Mouse (Mus musculus): ENCODE data around the gene Ptprcap. TPM values are rescaled to one million over a fixed set of nuclear protein-coding genes. Genes with fewer than 3 reads are reported as not detected.
A peak's percentile ranks its signal among the peaks of the same experiment; 100 is the strongest.

Ptprcap gene
- polyA plus RNA-seq, 1 experiment from 2014 or later, result 5.1 TPM

DNA sequence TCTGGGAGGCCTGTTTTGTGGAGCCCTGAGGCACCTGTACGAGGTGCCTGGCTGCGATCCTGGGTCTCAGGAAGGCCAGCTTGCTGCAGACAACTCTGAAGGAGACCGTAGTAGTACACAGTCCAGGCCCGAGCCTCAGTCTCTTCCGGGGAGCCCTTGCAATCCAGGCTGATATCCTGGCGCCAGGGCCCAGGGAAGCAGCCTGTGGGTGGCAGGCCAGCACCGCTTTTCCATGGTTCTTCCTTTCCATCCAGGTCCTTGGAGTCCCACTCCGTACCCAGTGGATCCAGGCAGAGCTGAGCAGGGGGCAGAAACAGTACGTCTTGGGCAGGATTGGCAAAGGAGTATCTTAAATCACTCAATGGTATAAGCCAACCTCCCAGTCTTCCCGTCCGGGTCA is 19.5 kb downstream of the Ptprcap start:
- no peaks in the 10 kb centered on the region for H3K27me3 ChIP-seq (replicated peaks; ENCODE audit: control insufficient read depth, insufficient read depth, low read length)
- no peaks in the 10 kb centered on the region for H3K36me3 ChIP-seq (ENCODE audit: control insufficient read depth, insufficient read depth, low read length)
- peaks cover 16% of the 10 kb centered on the region for H3K4me1 ChIP-seq (ENCODE audit: control insufficient read depth, insufficient read depth, low read length)
- WGBS, result 56% methylated on average over 7 of the region's 11 CpGs
- no peak overlapping the region for H3K4me3 ChIP-seq (ENCODE audit: low read depth, low read length)
- ATAC-seq (ENCODE audit: low read depth) (no peak), DNase-seq (ENCODE audit: low spot score) (no peak)
- no peak overlapping the region for H3K4me2 ChIP-seq (ENCODE audit: low read depth, low read length)
- no peak overlapping the region for H3K27ac ChIP-seq (replicated peaks; ENCODE audit: low read depth, low read length)
- no peaks in the 10 kb centered on the region for H3K9me3 ChIP-seq (ENCODE audit: control insufficient read depth, low read length)
- H3K9ac ChIP-seq (ENCODE audit: low read depth, low read length), result peak overlapping the region; percentile 25; the same call in 1 of the 2 replicates

DNA sequence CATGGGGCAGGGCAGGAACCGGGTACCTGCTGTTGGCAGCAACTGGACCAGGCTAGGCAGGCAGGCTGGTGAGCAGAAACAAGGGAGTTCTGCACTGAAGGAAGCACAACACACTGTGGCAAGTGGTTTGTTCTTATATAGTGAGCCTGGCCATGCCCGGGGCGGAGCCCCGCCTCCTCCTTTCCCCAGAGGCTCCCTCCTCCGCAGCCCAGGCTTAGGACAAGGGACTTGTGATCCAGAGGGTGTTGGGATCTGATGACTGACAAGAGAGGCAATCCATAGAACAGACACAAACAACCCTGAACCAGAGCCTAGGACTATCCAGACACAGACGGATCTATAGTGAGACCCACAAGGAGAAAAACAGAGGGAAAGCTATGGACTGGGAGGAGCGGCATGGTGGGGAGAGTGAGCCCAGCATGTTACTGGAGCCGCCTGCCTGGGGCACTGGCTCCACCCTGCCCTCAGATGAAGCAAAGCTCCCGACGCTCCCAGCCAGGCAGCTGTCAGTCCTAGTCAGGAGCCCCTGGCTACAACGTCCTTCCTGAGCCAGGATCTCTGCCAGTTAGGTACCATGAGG is 22.1 kb downstream of the Ptprcap start, which contains the start of gene Carns1:
TSS of gene Carns1 (minus strand) at position 112 of the 580 bp plus-strand sequence.
- H3K9me3 ChIP-seq (ENCODE audit: control insufficient read depth, low read length), result no peaks in the 10 kb centered on the region
- H3K4me2 ChIP-seq (ENCODE audit: low read depth, low read length), result peak within 1 kb of the TSS; percentile 42
- H3K4me1 ChIP-seq (ENCODE audit: control insufficient read depth, insufficient read depth, low read length), result peaks cover 8% of the 10 kb centered on the region; the same call in 1 of the 2 replicates
- H3K9ac ChIP-seq (ENCODE audit: low read depth, low read length), result peak within 1 kb of the TSS; percentile 5; the same call in 1 of the 2 replicates
- H3K36me3 ChIP-seq (ENCODE audit: control insufficient read depth, insufficient read depth, low read length), result no peaks in the 10 kb centered on the region
- peak; percentile 69 for ATAC-seq (ENCODE audit: low read depth)
- no peak within 1 kb of the TSS for H3K27ac ChIP-seq (replicated peaks; ENCODE audit: low read depth, low read length)
- DNase-seq (ENCODE audit: low spot score), result peak; percentile 53
- H3K27me3 ChIP-seq (replicated peaks; ENCODE audit: control insufficient read depth, insufficient read depth, low read length), result no peaks in the 10 kb centered on the region
- H3K4me3 ChIP-seq (ENCODE audit: low read depth, low read length), result no peak within 1 kb of the TSS
- WGBS, result 3% methylated on average over 10 of the region's 11 CpGs

DNA sequence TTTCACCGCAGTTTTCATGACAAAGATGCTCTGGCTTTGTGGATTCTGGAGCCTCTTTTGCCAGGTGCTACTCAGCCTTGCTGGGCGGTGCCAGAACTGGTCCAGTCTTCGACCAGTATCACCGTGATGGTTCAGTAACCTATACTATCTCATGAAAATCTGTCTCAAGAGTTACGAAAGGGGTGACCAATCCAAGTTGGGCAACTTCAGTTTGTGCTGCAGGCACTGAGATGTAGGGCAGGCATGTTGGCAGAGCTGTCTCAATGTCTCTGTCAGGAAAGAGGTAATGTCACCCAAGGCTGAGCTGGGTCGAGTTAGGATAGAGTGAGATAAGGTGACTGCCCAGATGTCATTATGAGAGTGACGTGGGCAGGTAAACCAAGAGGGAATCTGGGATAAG is 27.0 kb downstream of the Ptprcap start:
- WGBS, result 87% methylated on average over 7 of the region's 7 CpGs

DNA sequence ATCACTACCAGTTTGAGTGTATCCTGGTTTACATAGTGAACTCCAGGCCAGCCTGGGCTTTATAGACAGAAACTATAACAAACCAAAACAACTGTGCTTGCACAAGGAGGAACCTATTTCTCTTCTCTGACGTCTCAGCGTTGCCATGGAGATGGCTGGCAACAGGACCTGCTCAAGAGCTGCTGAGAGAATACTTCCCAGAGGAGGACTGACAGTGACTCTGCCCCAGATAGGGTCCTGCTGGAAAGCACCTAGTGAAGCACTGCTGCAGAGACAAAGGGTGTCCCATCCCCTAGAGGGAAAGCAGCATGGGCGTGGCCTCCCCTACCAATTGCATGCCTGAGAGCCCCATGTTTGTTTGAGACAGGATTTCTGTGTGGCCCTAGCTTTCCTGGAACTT is 28.5 kb downstream of the Ptprcap start:
- WGBS, result 54% methylated on average over 3 of the region's 3 CpGs
- H3K9me3 ChIP-seq (ENCODE audit: control insufficient read depth, low read length), result no peaks in the 10 kb centered on the region

More for the DNA sequence above, 27.0 kb downstream of the Ptprcap start:
- Histone ChIP-seq H3K4me3 (ENCODE audit: low read depth, low read length) (no peak overlapping the region), H3K9ac (ENCODE audit: low read depth, low read length) (no peak overlapping the region), H3K36me3 (ENCODE audit: control insufficient read depth, insufficient read depth, low read length) (no peaks in the 10 kb centered on the region), H3K4me1 (ENCODE audit: control insufficient read depth, insufficient read depth, low read length) (peaks cover 8% of the 10 kb centered on the region; the same call in 1 of the 2 replicates), H3K27me3 (replicated peaks; ENCODE audit: control insufficient read depth, insufficient read depth, low read length) (no peaks in the 10 kb centered on the region), H3K27ac (replicated peaks; ENCODE audit: low read depth, low read length) (no peak overlapping the region), H3K4me2 (ENCODE audit: low read depth, low read length) (no peak overlapping the region), H3K9me3 (ENCODE audit: control insufficient read depth, low read length) (no peaks in the 10 kb centered on the region)
- no peak for ATAC-seq (ENCODE audit: low read depth)
- DNase-seq (ENCODE audit: low spot score), result no peak

DNA sequence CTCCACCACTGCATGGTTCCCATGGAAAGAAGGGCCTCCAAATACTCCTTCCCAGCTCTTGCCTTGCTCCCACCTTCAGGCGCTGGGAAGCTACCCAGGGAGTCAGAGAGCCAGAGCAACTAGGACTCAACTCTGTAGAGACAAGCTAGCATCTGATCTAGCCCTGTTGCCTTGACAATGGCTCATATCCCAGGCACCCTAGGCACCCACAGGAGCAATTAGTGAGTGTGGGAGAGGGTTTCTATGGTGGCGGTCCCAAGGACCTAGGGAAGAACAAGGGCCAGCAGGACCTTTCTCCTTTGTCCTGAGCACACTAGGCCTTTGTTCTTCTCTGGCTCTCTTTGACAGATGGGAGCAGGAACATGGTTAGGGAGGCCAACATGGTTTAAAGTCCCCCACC is 30.3 kb downstream of the Ptprcap start:
- Histone ChIP-seq H3K27me3 (replicated peaks; ENCODE audit: control insufficient read depth, insufficient read depth, low read length) (no peaks in the 10 kb centered on the region), H3K27ac (replicated peaks; ENCODE audit: low read depth, low read length) (no peak overlapping the region), H3K4me2 (ENCODE audit: low read depth, low read length) (no peak overlapping the region), H3K4me3 (ENCODE audit: low read depth, low read length) (no peak overlapping the region), H3K9me3 (ENCODE audit: control insufficient read depth, low read length) (no peaks in the 10 kb centered on the region), H3K9ac (ENCODE audit: low read depth, low read length) (no peak overlapping the region), H3K4me1 (ENCODE audit: control insufficient read depth, insufficient read depth, low read length) (peaks cover 10% of the 10 kb centered on the region; the same call in 1 of the 2 replicates), H3K36me3 (ENCODE audit: control insufficient read depth, insufficient read depth, low read length) (no peaks in the 10 kb centered on the region)
- peak; percentile 59; the same call in 1 of the 2 replicates for ATAC-seq (ENCODE audit: low read depth)
- 62% methylated on average over 2 of the region's 2 CpGs for WGBS
- DNase-seq (ENCODE audit: low spot score), result no peak

More for the DNA sequence above, 28.5 kb downstream of the Ptprcap start:
- peak; percentile 76 for DNase-seq (ENCODE audit: low spot score)
- Histone ChIP-seq H3K36me3 (ENCODE audit: control insufficient read depth, insufficient read depth, low read length) (no peaks in the 10 kb centered on the region), H3K4me2 (ENCODE audit: low read depth, low read length) (no peak overlapping the region), H3K4me3 (ENCODE audit: low read depth, low read length) (no peak overlapping the region), H3K27ac (replicated peaks; ENCODE audit: low read depth, low read length) (no peak overlapping the region), H3K9ac (ENCODE audit: low read depth, low read length) (no peak overlapping the region), H3K4me1 (ENCODE audit: control insufficient read depth, insufficient read depth, low read length) (peaks cover 10% of the 10 kb centered on the region; the same call in 1 of the 2 replicates), H3K27me3 (replicated peaks; ENCODE audit: control insufficient read depth, insufficient read depth, low read length) (no peaks in the 10 kb centered on the region)
- peak; percentile 58; the same call in 1 of the 2 replicates for ATAC-seq (ENCODE audit: low read depth)

DNA sequence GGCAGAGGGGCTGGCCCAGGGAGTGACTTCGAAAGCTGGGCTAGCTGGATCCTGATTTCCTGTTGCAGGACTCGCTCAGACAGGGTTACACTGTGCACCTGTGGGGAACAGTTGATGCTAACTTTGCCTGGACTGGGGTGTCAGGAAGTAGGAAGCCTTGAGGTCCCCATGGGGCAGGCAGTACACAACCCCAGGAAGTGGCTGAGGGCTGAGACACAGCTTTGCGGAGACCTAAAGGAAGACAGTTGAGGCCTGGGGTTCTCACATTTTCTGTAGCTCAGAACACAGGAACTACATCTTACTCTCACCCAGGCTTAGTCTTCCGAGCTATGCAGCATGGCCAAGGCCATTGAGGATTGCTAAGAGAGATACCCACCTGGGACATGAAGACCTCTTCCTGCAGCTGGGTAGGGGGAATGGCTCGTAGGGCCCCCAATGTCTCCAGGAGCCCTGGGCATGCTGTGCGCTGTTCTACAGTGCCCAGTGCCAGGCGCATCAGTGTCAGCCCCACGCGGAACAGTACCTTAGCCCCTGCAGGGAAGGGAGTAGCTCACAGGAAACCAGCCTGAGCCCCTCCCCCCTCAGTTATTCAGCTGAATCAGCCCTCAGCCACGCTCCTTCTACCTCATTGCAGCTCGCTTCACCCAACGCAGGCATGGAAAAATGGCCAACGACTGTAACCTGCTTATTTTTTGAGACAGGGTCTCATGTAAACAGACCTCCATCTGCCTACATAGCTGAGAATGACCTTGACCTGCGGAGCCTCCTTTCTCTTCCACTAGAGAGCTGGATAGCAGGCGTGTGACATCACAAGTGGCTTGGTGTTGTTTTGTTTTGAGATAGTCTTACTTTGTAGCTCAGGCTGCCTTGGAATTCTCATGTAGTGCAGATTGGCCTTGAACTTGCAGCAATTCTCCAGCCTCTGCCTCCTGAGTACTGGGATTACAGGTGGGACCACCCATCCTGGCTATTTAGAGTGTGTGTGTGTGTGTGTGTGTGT is 31.9 kb downstream of the Ptprcap start:
- no peak overlapping the region; the same call in 1 of the 2 replicates for H3K27ac ChIP-seq (replicated peaks; ENCODE audit: low read depth, low read length)
- no peak overlapping the region for H3K9ac ChIP-seq (ENCODE audit: low read depth, low read length)
- H3K9me3 ChIP-seq (ENCODE audit: control insufficient read depth, low read length), result no peaks in the 10 kb centered on the region
- peaks cover 10% of the 10 kb centered on the region; the same call in 1 of the 2 replicates for H3K4me1 ChIP-seq (ENCODE audit: control insufficient read depth, insufficient read depth, low read length)
- DNase-seq (ENCODE audit: low spot score) (no peak), ATAC-seq (ENCODE audit: low read depth) (no peak)
- H3K4me2 ChIP-seq (ENCODE audit: low read depth, low read length), result no peak overlapping the region
- no peaks in the 10 kb centered on the region for H3K27me3 ChIP-seq (replicated peaks; ENCODE audit: control insufficient read depth, insufficient read depth, low read length)
- WGBS, result 46% methylated on average over 15 of the region's 15 CpGs
- H3K4me3 ChIP-seq (ENCODE audit: low read depth, low read length), result no peak overlapping the region
- no peaks in the 10 kb centered on the region for H3K36me3 ChIP-seq (ENCODE audit: control insufficient read depth, insufficient read depth, low read length)

DNA sequence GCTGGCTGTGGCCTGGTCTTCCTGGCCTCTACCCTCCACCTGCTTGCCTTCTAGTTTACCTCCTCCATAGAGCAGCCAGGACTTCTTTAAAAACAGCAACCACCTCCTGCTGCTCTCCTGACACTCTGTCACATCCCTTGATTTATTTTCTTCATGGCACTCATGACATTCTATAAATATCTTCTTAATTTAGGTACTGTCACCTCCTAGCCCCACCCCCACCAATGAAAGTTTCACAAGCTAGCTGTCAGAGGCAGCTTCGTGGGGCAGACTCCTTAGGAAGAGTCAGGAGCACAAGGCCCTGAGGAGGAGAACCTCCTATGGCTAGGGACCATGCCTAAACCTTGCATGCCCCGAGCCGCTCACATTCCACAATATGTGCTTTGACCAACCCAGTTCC is 33.9 kb downstream of the Ptprcap start:
- ATAC-seq (ENCODE audit: low read depth), result no peak
- H3K4me1 ChIP-seq (ENCODE audit: control insufficient read depth, insufficient read depth, low read length), result peaks cover 16% of the 10 kb centered on the region

DNA sequence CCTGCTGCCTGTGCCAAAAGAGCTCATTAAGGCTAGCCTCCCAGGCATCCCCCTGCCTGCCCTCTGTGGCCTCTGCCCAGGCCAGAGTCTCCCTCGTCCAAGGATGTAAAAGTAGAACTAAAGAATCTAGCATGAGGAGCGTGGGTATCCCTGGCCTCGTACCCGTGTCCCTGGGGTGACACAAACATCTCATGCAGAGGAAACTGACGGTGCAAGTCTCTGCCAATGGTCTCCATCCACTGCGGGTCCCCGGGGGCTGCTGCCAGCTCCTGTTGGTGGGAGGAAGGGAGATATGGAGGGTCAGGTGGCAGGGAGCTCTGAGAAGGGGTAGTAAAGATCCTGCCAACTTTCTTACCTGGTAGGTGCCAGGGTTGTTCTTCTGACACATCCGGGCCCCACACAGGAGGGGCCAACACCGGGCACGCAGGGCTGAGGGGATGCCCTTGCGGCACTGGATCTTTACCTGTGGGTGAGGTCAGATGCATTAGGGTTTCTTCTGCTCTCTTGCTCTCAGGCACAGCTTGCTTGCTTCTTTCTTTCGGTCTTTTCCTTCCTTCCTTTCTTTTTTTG is 35.7 kb downstream of the Ptprcap start:
- Histone ChIP-seq H3K4me2 (ENCODE audit: low read depth, low read length) (no peak overlapping the region), H3K9ac (ENCODE audit: low read depth, low read length) (no peak overlapping the region), H3K27me3 (replicated peaks; ENCODE audit: control insufficient read depth, insufficient read depth, low read length) (no peaks in the 10 kb centered on the region), H3K36me3 (ENCODE audit: control insufficient read depth, insufficient read depth, low read length) (peaks cover 10% of the 10 kb centered on the region), H3K4me3 (ENCODE audit: low read depth, low read length) (no peak overlapping the region), H3K27ac (replicated peaks; ENCODE audit: low read depth, low read length) (no peak overlapping the region), H3K4me1 (ENCODE audit: control insufficient read depth, insufficient read depth, low read length) (peaks cover 27% of the 10 kb centered on the region), H3K9me3 (ENCODE audit: control insufficient read depth, low read length) (no peaks in the 10 kb centered on the region)
- 81% methylated on average over 12 of the region's 12 CpGs for WGBS
- DNase-seq (ENCODE audit: low spot score) (no peak), ATAC-seq (ENCODE audit: low read depth) (no peak)

More for the DNA sequence above, 33.9 kb downstream of the Ptprcap start:
- H3K36me3 ChIP-seq (ENCODE audit: control insufficient read depth, insufficient read depth, low read length), result no peaks in the 10 kb centered on the region
- no peaks in the 10 kb centered on the region for H3K9me3 ChIP-seq (ENCODE audit: control insufficient read depth, low read length)
- H3K27me3 ChIP-seq (replicated peaks; ENCODE audit: control insufficient read depth, insufficient read depth, low read length), result no peaks in the 10 kb centered on the region
- no peak for DNase-seq (ENCODE audit: low spot score)
- H3K27ac ChIP-seq (replicated peaks; ENCODE audit: low read depth, low read length), result no peak overlapping the region
- 64% methylated on average over 3 of the region's 3 CpGs for WGBS
- no peak overlapping the region for H3K4me3 ChIP-seq (ENCODE audit: low read depth, low read length)
- no peak overlapping the region for H3K4me2 ChIP-seq (ENCODE audit: low read depth, low read length)
- H3K9ac ChIP-seq (ENCODE audit: low read depth, low read length), result no peak overlapping the region
